Mouse (Mus musculus) CH12.LX (cell line): ENCODE results near the gene Pgap1. TPM values are rescaled to one million over a fixed set of nuclear protein-coding genes. Genes with fewer than 3 reads are reported as not detected.

ENCODE experiments used
- DNase-seq: peaks from one replicate; pipeline ENCODE4 v3.0.0-alpha.2; 2013; ENCODE audit errors: extremely low read depth
- H3K27ac ChIP-seq: 2 replicates; pipeline ENCODE4 v1.5.1; 2012; ENCODE audit warnings: low read depth, mild to moderate bottlenecking, control low read depth, moderate library complexity; ENCODE audit not compliant: insufficient read depth
- H3K27me3 ChIP-seq: replicated peaks from 2 replicates; pipeline ENCODE3; 2012; ENCODE audit warnings: inconsistent platforms
- H3K36me3 ChIP-seq, 2 experiments: replicated peaks in 1 of 2; 2 replicates each; pipeline versions ENCODE3 to v1.6.1; 2012; ENCODE audit warnings: inconsistent platforms in 1 of 2, low read length in 1 of 2, mild to moderate bottlenecking in 1 of 2, mixed read lengths in 1 of 2, moderate library complexity in 1 of 2; ENCODE audit not compliant: control insufficient read depth in 1 of 2, insufficient read depth in 1 of 2
- H3K4me1 ChIP-seq, 2 experiments: 2 replicates each; pipeline ENCODE4 v1.6.1; 2012; ENCODE audit warnings: inconsistent platforms in 1 of 2, moderate library complexity in 1 of 2; ENCODE audit not compliant: insufficient read depth in 2 of 2, control insufficient read depth in 1 of 2
- H3K4me2 ChIP-seq: 2 replicates; pipeline ENCODE4 v1.6.1; 2012; ENCODE audit warnings: low read depth, mild to moderate bottlenecking, control low read depth; ENCODE audit not compliant: poor library complexity, insufficient read depth, severe bottlenecking
- H3K4me3 ChIP-seq, 3 experiments: fragments of 150-350 bp in 1 of 3; sonication (generic) in 1 of 3; replicated peaks in 1 of 3; 2 replicates each; pipeline versions ENCODE3 to v1.5.1; 2011 to 2012; ENCODE audit warnings: low read depth in 2 of 3, low read length in 2 of 3, mild to moderate bottlenecking in 2 of 3, moderate library complexity in 2 of 3, control low read depth in 1 of 3, improper control_type of control experiment in 1 of 3, inconsistent platforms in 1 of 3, mixed read lengths in 1 of 3; ENCODE audit not compliant: poor library complexity in 1 of 3
- H3K79me2 ChIP-seq: replicated peaks from 2 replicates; pipeline ENCODE4 v1.6.1; 2012; ENCODE audit warnings: mild to moderate bottlenecking, moderate library complexity; ENCODE audit not compliant: control insufficient read depth, poor library complexity, insufficient read depth, severe bottlenecking; ENCODE audit errors: extremely low read depth
- H3K9ac ChIP-seq: 2 replicates; pipeline ENCODE4 v1.6.1; 2012; ENCODE audit warnings: low read depth, mild to moderate bottlenecking, control low read depth, moderate library complexity; ENCODE audit not compliant: insufficient read depth
- H3K9me3 ChIP-seq: replicated peaks from 2 replicates; pipeline ENCODE3; 2012; ENCODE audit warnings: low read length, inconsistent platforms, mixed read lengths
- BHLHE40 ChIP-seq: IDR thresholded peaks from 2 replicates; pipeline ENCODE4 v1.6.1; 2011; ENCODE audit warnings: mild to moderate bottlenecking, low read depth, low read length, improper control_type of control experiment
- CHD1 ChIP-seq: IDR thresholded peaks from 2 replicates; pipeline ENCODE4 v1.6.1; 2012; ENCODE audit warnings: low read depth, low read length, improper control_type of control experiment, inconsistent platforms
- CHD2 ChIP-seq: IDR thresholded peaks from 2 replicates; pipeline ENCODE4 v1.6.1; 2011; ENCODE audit warnings: low read length, improper control_type of control experiment
- CTCF ChIP-seq, 2 experiments: IDR thresholded peaks in 1 of 2; conservative IDR thresholded peaks in 1 of 2; 2 replicates each; pipeline ENCODE4 v1.5.1; 2011 to 2012; ENCODE audit warnings: low read depth in 2 of 2, low read length in 2 of 2, improper control_type of control experiment in 1 of 2, inconsistent platforms in 1 of 2, mild to moderate bottlenecking in 1 of 2, moderate library complexity in 1 of 2
- E2F4 ChIP-seq: IDR thresholded peaks from 2 replicates; pipeline ENCODE4 v1.6.1; 2011; ENCODE audit warnings: low read depth, low read length, improper control_type of control experiment; ENCODE audit not compliant: insufficient replicate concordance
- EP300 ChIP-seq: IDR thresholded peaks from 2 replicates; pipeline ENCODE4 v1.6.1; 2011; ENCODE audit warnings: low read length, improper control_type of control experiment
- ETS1 ChIP-seq: conservative IDR thresholded peaks from 2 replicates; pipeline ENCODE4 v1.6.1; 2012; ENCODE audit warnings: low read depth, mild to moderate bottlenecking, inconsistent platforms, low read length, improper control_type of control experiment, moderate library complexity
- GABPA ChIP-seq: IDR thresholded peaks from 2 replicates; pipeline ENCODE4 v1.6.1; 2012; ENCODE audit warnings: low read depth, low read length, improper control_type of control experiment, inconsistent platforms; ENCODE audit not compliant: insufficient replicate concordance
- HCFC1 ChIP-seq: IDR thresholded peaks from 2 replicates; pipeline ENCODE4 v1.6.1; 2012; ENCODE audit warnings: low read depth, mild to moderate bottlenecking, inconsistent platforms, low read length, improper control_type of control experiment
- IRF4 ChIP-seq: IDR thresholded peaks from 2 replicates; pipeline ENCODE4 v1.6.1; 2014; ENCODE audit warnings: low read depth, mild to moderate bottlenecking, inconsistent platforms, low read length, improper control_type of control experiment
- JUN ChIP-seq: IDR thresholded peaks from 2 replicates; pipeline ENCODE4 v1.6.1; 2011; ENCODE audit warnings: low read depth, mild to moderate bottlenecking, low read length, improper control_type of control experiment, moderate library complexity; ENCODE audit not compliant: insufficient read depth
- JUND ChIP-seq: conservative IDR thresholded peaks from 2 replicates; pipeline ENCODE4 v1.6.1; 2011; ENCODE audit warnings: low read depth, low read length, improper control_type of control experiment
- MAX ChIP-seq: IDR thresholded peaks from 2 replicates; pipeline ENCODE4 v1.6.1; 2011; ENCODE audit warnings: low read length, improper control_type of control experiment
- MEF2A ChIP-seq: IDR thresholded peaks from 2 replicates; pipeline ENCODE4 v1.6.1; 2014; ENCODE audit warnings: low read depth, mild to moderate bottlenecking, inconsistent platforms, low read length, improper control_type of control experiment, borderline replicate concordance
- MXI1 ChIP-seq: IDR thresholded peaks from 2 replicates; pipeline ENCODE4 v1.6.1; 2011; ENCODE audit warnings: mild to moderate bottlenecking, low read depth, low read length, improper control_type of control experiment
- MYC ChIP-seq: IDR thresholded peaks from 2 replicates; pipeline ENCODE4 v1.6.1; 2011; ENCODE audit warnings: low read depth, mild to moderate bottlenecking, improper control_type of control experiment, low read length
- NRF1 ChIP-seq: IDR thresholded peaks from 2 replicates; pipeline ENCODE4 v1.6.1; 2014; ENCODE audit warnings: low read depth, mild to moderate bottlenecking, inconsistent platforms, low read length, improper control_type of control experiment, moderate library complexity
- POLR2A ChIP-seq: IDR thresholded peaks from 2 replicates; pipeline ENCODE4 v1.6.1; 2011; ENCODE audit warnings: low read depth, mild to moderate bottlenecking, improper control_type of control experiment, low read length
- RAD21 ChIP-seq: IDR thresholded peaks from 2 replicates; pipeline ENCODE4 v1.6.1; 2011; ENCODE audit warnings: low read depth, mild to moderate bottlenecking, low read length, improper control_type of control experiment, moderate library complexity
- SIN3A ChIP-seq: IDR thresholded peaks from 2 replicates; pipeline ENCODE4 v1.6.1; 2012; ENCODE audit warnings: low read length, improper control_type of control experiment, inconsistent platforms
- SMC3 ChIP-seq: IDR thresholded peaks from 2 replicates; pipeline ENCODE4 v1.6.1; 2011; ENCODE audit warnings: low read depth, low read length, improper control_type of control experiment
- TBP ChIP-seq: conservative IDR thresholded peaks from 2 replicates; pipeline ENCODE4 v1.6.1; 2011; ENCODE audit warnings: low read depth, low read length, improper control_type of control experiment
- UBTF ChIP-seq: IDR thresholded peaks from 2 replicates; pipeline ENCODE4 v1.6.1; 2012; ENCODE audit warnings: low read depth, mild to moderate bottlenecking, inconsistent platforms, low read length, improper control_type of control experiment, moderate library complexity
- USF1 ChIP-seq: IDR thresholded peaks from 2 replicates; pipeline ENCODE4 v1.6.1; 2014; ENCODE audit warnings: low read depth, mild to moderate bottlenecking, inconsistent platforms, low read length, improper control_type of control experiment
- USF2 ChIP-seq: conservative IDR thresholded peaks from 2 replicates; pipeline ENCODE4 v1.6.1; 2011; ENCODE audit warnings: low read depth, low read length, improper control_type of control experiment
- ZC3H11A ChIP-seq: IDR thresholded peaks from 2 replicates; pipeline ENCODE4 v1.6.1; 2012; ENCODE audit warnings: low read depth, mild to moderate bottlenecking, inconsistent platforms, low read length, improper control_type of control experiment
- ZMIZ1 ChIP-seq: IDR thresholded peaks from 2 replicates; pipeline ENCODE4 v1.6.1; 2012; ENCODE audit warnings: low read depth, mild to moderate bottlenecking, inconsistent platforms, low read length, improper control_type of control experiment
- dilution Hi-C: fragments of 300-500 bp; cut with MboI; formaldehyde crosslinking; loops from 2 replicates; pipeline ENCODE4 v1.14.3; 2020; ENCODE audit warnings: low sequenced_read_pairs; ENCODE audit not compliant: extremely low pct_unique_long_range_greater_than_20kb, extremely low pct_ligation_motif_present
- in situ Hi-C: fragments of 300-500 bp; cut with MboI; formaldehyde crosslinking; loops from 3 replicates; pipeline ENCODE4 v1.14.3; 2019; ENCODE audit warnings: low sequenced_read_pairs, low pct_ligation_motif_present, low pct_unique_long_range_greater_than_20kb, mixed read lengths
- polyA plus RNA-seq: library from polyadenylated mRNA; unstranded; fragments of >175 nt; gene quantifications from 2 replicates; pipeline ENCODE4 v1.2.1, GENCODE M21; 2012; ENCODE audit warnings: low read depth; ENCODE audit not compliant: insufficient read length
- total RNA-seq, 2 experiments: library from RNA; depleted of rRNA; stranded (reverse); fragments of 300-350 nt in 1 of 2; fragments of >200 nt in 1 of 2; gene quantifications; 2 replicates each; pipeline ENCODE4 v1.2.3; 2012 to 2014

Gene Pgap1
- total and polyA plus RNA-seq, 3 experiments = 2.2 to 6.3 (median 3.4) TPM

DNA sequence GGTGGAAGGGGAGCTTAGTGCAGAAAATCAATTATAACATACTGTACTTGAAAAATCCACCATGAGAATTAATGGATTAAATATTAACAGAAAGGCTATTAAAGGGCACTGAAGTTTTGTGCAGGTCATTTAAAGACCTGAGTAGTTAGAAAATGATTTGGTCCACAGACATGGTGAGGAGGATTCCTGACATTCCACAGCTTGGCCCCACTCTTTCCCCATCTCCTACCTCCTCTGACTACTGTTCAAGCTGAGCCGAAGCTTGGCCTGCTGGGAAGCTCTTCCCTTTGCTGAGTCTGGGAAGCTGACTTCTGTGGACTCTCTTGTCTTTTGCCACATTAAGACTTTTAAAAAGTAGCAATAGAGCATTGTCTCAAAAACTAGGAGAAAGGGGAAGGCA lies 61.2 kb downstream of the Pgap1 start:
- in situ Hi-C loops = no loop called here
- peaks cover 8% of the 10 kb centered on the region for H3K9me3 ChIP-seq
- H3K27ac ChIP-seq = no peak overlapping the region
- no peaks in the 10 kb centered on the region for H3K79me2 ChIP-seq
- peaks cover 2 to 23% of the 10 kb centered on the region in 2 experiments for H3K36me3 ChIP-seq
- H3K9ac ChIP-seq = no peak overlapping the region
- H3K4me1 ChIP-seq = no peaks in the 10 kb centered on the region
- H3K27me3 ChIP-seq = no peaks in the 10 kb centered on the region
- no peak overlapping the region for H3K4me3 ChIP-seq
- dilution Hi-C loops = no loop called here
- H3K4me2 ChIP-seq = no peak overlapping the region
- TF ChIP-seq SMC3 = no peak
- no peak for TF ChIP-seq USF2
- TF ChIP-seq RAD21 = no peak
- TF ChIP-seq UBTF = no peak
- no peak for TF ChIP-seq MEF2A
- TF ChIP-seq ETS1 = no peak
- no peak for TF ChIP-seq ZC3H11A
- TF ChIP-seq EP300 = no peak
- no peak for TF ChIP-seq JUN
- TF ChIP-seq IRF4 = no peak
- TF ChIP-seq E2F4 = no peak
- no peak for TF ChIP-seq MXI1
- TF ChIP-seq JUND = no peak
- TF ChIP-seq TBP = no peak
- no peak for TF ChIP-seq BHLHE40
- TF ChIP-seq CHD2 = no peak
- no peak for TF ChIP-seq SIN3A
- no peak for TF ChIP-seq CTCF (conservative IDR thresholded peaks at IDR 0.05 in 1 of 2, IDR thresholded peaks at IDR 0.05 in 1 of 2; ENCODE audit: low read depth in 2 of 2, low read length in 2 of 2)
- no peak for TF ChIP-seq CHD1
- TF ChIP-seq ZMIZ1 = no peak
- DNase-seq = no peak

DNA sequence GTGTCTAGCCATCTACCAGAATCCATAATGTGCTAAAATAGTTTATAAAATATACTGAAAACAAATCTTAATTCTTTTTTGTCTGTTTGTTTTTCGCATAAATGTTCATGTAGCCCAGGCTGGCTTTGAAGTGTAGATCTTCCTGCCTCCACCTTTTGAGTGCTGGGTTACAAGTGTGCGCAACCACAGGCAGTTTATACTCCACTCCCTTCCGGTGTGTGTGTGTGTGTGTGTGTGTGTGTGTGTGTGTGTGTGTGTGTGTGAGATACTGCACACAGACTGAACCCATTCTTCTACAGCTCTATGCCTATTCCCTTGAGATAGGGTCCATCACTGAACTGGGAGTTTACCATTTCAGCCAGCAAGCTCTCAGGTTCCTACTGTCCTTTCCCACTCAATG lies 64.0 kb downstream of the Pgap1 start:
- H3K4me3 ChIP-seq = no peak overlapping the region
- no peak overlapping the region for H3K27ac ChIP-seq
- H3K9me3 ChIP-seq = no peaks in the 10 kb centered on the region
- H3K27me3 ChIP-seq = no peaks in the 10 kb centered on the region
- H3K79me2 ChIP-seq = no peaks in the 10 kb centered on the region
- H3K9ac ChIP-seq = no peak overlapping the region
- TF ChIP-seq JUN = no peak
- TF ChIP-seq HCFC1 = no peak
- no peak for TF ChIP-seq NRF1
- no peak for TF ChIP-seq POLR2A
- TF ChIP-seq ETS1 = no peak
- TF ChIP-seq JUND = no peak
- no peak for TF ChIP-seq SMC3
- TF ChIP-seq UBTF = no peak
- no peak for TF ChIP-seq GABPA
- TF ChIP-seq MYC = no peak
- TF ChIP-seq MAX = no peak
- no peak for TF ChIP-seq ZC3H11A
- TF ChIP-seq USF1 = no peak
- TF ChIP-seq CHD1 = no peak
- TF ChIP-seq CTCF (conservative IDR thresholded peaks at IDR 0.05 in 1 of 2, IDR thresholded peaks at IDR 0.05 in 1 of 2; ENCODE audit: low read depth in 2 of 2, low read length in 2 of 2) = no peak
- TF ChIP-seq, all 38 proteins: peak for 0
- dilution Hi-C loops (no loop called here), in situ Hi-C loops (no loop called here)
- H3K4me1 ChIP-seq = no peaks in the 10 kb centered on the region
- no peak overlapping the region for H3K4me2 ChIP-seq
- DNase-seq = no peak
- peaks cover 2 to 13% of the 10 kb centered on the region in 2 experiments for H3K36me3 ChIP-seq
